Mouse (Mus musculus) naive thymus-derived CD4-positive, alpha-beta T cell, adult 2 months (primary cell): ENCODE data around the gene Ppip5k1.
"Not testable (repeated sequence)": the region's sequence is repeated elsewhere in the genome, so short reads cannot be mapped to it uniquely, and the experiment has no call there.

ENCODE experiments used
- DNase-seq: peaks from one replicate; pipeline ENCODE4 v3.0.0-alpha.2; 2011; ENCODE audit warnings: low read depth

Ppip5k1 gene

GRCm38 (mm10) chr2:121354820-121355592 lies at the start of gene Ppip5k1:
TSS of gene Ppip5k1 (minus strand) at chr2:121355396.
- DNase-seq: peak; percentile 97

GRCm38 (mm10) chr2:121403296-121403695 lies 48.1 kb upstream of the Ppip5k1 start:
- DNase-seq: no peak

GRCm38 (mm10) chr2:121396624-121397023 lies 41.4 kb upstream of the Ppip5k1 start:
- peak; percentile 87 for DNase-seq

- not testable (repeated sequence) for DNase-seq
These were observed 31.9 kb upstream of the Ppip5k1 start, which contains the start of gene Strc for GRCm38 (mm10) chr2:121386961-121387575. TSS of gene Strc (minus strand) at chr2:121387168.

- no peak for DNase-seq
These were observed 19.6 kb upstream of the Ppip5k1 start for GRCm38 (mm10) chr2:121374766-121375165.

- DNase-seq: no peak
These were observed 17.1 kb upstream of the Ppip5k1 start for GRCm38 (mm10) chr2:121372266-121372665.

- DNase-seq: no peak
These were observed 15.7 kb upstream of the Ppip5k1 start for GRCm38 (mm10) chr2:121370921-121371320.

- no peak for DNase-seq
These were observed 13.6 kb upstream of the Ppip5k1 start for GRCm38 (mm10) chr2:121368831-121369230.

- DNase-seq: no peak
These were observed 8.5 kb upstream of the Ppip5k1 start for GRCm38 (mm10) chr2:121363656-121364055.

- no peak for DNase-seq
These were observed 4.3 kb upstream of the Ppip5k1 start for GRCm38 (mm10) chr2:121359461-121359860.

GRCm38 (mm10) chr2:121358381-121358780 lies 3.2 kb upstream of the Ppip5k1 start:
- peak; percentile 62 for DNase-seq

GRCm38 (mm10) chr2:121357961-121358360 lies 2.8 kb upstream of the Ppip5k1 start:
- DNase-seq: no peak

- no peak for DNase-seq
These were observed 2.3 kb upstream of the Ppip5k1 start, which contains the start of gene Ckmt1 for GRCm38 (mm10) chr2:121357494-121357893. TSS of gene Ckmt1 (plus strand) at chr2:121357714.

- peak; percentile 36 for DNase-seq
These were observed 818 bp downstream of the Ppip5k1 start for GRCm38 (mm10) chr2:121354378-121354777.

GRCm38 (mm10) chr2:121353156-121353555 lies 2.0 kb downstream of the Ppip5k1 start:
- no peak for DNase-seq

- DNase-seq: peak; percentile 18
These were observed 16.1 kb downstream of the Ppip5k1 start for GRCm38 (mm10) chr2:121339057-121339456.

GRCm38 (mm10) chr2:121329492-121329891 lies 25.7 kb downstream of the Ppip5k1 start:
- no peak for DNase-seq

- no peak for DNase-seq
These were observed 31.3 kb downstream of the Ppip5k1 start for GRCm38 (mm10) chr2:121323693-121324470.

- DNase-seq: no peak
These were observed 32.2 kb downstream of the Ppip5k1 start for GRCm38 (mm10) chr2:121323041-121323440.

GRCm38 (mm10) chr2:121316278-121316677 lies 38.9 kb downstream of the Ppip5k1 start:
- DNase-seq: no peak

GRCm38 (mm10) chr2:121308997-121309416 lies 46.2 kb downstream of the Ppip5k1 start:
- DNase-seq: no peak

- no peak for DNase-seq
These were observed 55.2 kb downstream of the Ppip5k1 start for GRCm38 (mm10) chr2:121300036-121300435.
